In genomic region chr9:29750371-29751014, GRCm38 (mm10) we compare ENCODE assay signal across 8 mouse cellular contexts.
DNase-seq lines count a peak whose midpoint lies in the region; ATAC-seq lines count a peak whose summit lies in the region.

No protein-coding gene starts in this region.

- peak overlapping the region; percentile 3; the same call in 1 of the 2 replicates for H3K9ac ChIP-seq in kidney, embryonic 16.5 days (replicated peaks; ENCODE audit: low read length)
- H3K9ac ChIP-seq in embryonic facial prominence, embryonic 14.5 days (ENCODE audit: low read depth, low read length) = peak overlapping the region; percentile 45
- 0 out of 2 replicates have a peak overlapping the region, but pooled peaks have one; percentile 42 for H3K9ac ChIP-seq in lung, embryonic 16.5 days (ENCODE audit: low read length)

- no peak overlapping the region for H3K27ac ChIP-seq in kidney, embryonic 16.5 days (ENCODE audit: low read length)
- H3K27ac ChIP-seq in embryonic facial prominence, embryonic 14.5 days (replicated peaks; ENCODE audit: low read depth, low read length) = peak overlapping the region; percentile 15; the same call in 1 of the 2 replicates
- H3K27ac ChIP-seq in lung, embryonic 16.5 days (ENCODE audit: low read length) = no peak overlapping the region

- intact Hi-C loops in heart, postnatal 10 days (cut with DNase I) = loop anchor here (5.0 kb wide), 1 partner anchor 512 kb away; no protein-coding TSS in a partner anchor

- no peaks in the 10 kb centered on the region for H3K36me3 ChIP-seq in kidney, embryonic 16.5 days (ENCODE audit: insufficient read depth, low read length)
- no peaks in the 10 kb centered on the region for H3K36me3 ChIP-seq in embryonic facial prominence, embryonic 14.5 days (ENCODE audit: control insufficient read depth, insufficient read depth, low read length)
- H3K36me3 ChIP-seq in lung, embryonic 16.5 days (ENCODE audit: control insufficient read depth, insufficient read depth, low read length) = no peaks in the 10 kb centered on the region

- peak overlapping the region; percentile 54 for H3K4me2 ChIP-seq in kidney, embryonic 16.5 days (replicated peaks; ENCODE audit: low read depth, low read length)
- H3K4me2 ChIP-seq in embryonic facial prominence, embryonic 14.5 days (ENCODE audit: low read depth, low read length) = peak overlapping the region; percentile 61
- H3K4me2 ChIP-seq in lung, embryonic 16.5 days (ENCODE audit: low read depth, low read length) = peak overlapping the region; percentile 66

- H3K9me3 ChIP-seq in kidney, embryonic 16.5 days (ENCODE audit: low read length) = no peaks in the 10 kb centered on the region
- H3K9me3 ChIP-seq in embryonic facial prominence, embryonic 14.5 days (ENCODE audit: control insufficient read depth, low read length) = no peaks in the 10 kb centered on the region
- H3K9me3 ChIP-seq in lung, embryonic 16.5 days (ENCODE audit: control insufficient read depth, low read length) = no peaks in the 10 kb centered on the region

- 14% methylated on average over 15 of the region's 15 CpGs for WGBS in kidney, embryonic 16.5 days
- 17% methylated on average over 15 of the region's 15 CpGs for WGBS in embryonic facial prominence, embryonic 14.5 days
- WGBS in lung, embryonic 16.5 days = 10% methylated on average over 15 of the region's 15 CpGs

- H3K4me1 ChIP-seq in kidney, embryonic 16.5 days (ENCODE audit: insufficient read depth, low read length) = peaks cover 14% of the 10 kb centered on the region; the same call in 1 of the 2 replicates
- no peaks in the 10 kb centered on the region for H3K4me1 ChIP-seq in embryonic facial prominence, embryonic 14.5 days (ENCODE audit: control insufficient read depth, insufficient read depth, low read length)
- peaks cover 7% of the 10 kb centered on the region for H3K4me1 ChIP-seq in lung, embryonic 16.5 days (replicated peaks; ENCODE audit: control insufficient read depth, insufficient read depth, low read length)

- peak; percentile 51; the same call in 1 of the 2 replicates for ATAC-seq in kidney, embryonic 16.5 days (ENCODE audit: low FRiP score, low TSS enrichment)
- 0 out of 2 replicates have a peak, but pooled peaks have one; percentile 50 for ATAC-seq in embryonic facial prominence, embryonic 14.5 days (ENCODE audit: low read depth)
- ATAC-seq in lung, embryonic 16.5 days (ENCODE audit: low read depth) = peak; percentile 52; the same call in 1 of the 2 replicates
- no peak for ATAC-seq in megakaryocyte-erythroid progenitor cell, adult 5-6 weeks (replicated peaks; ENCODE audit: low FRiP score, low TSS enrichment, poor library complexity, severe bottlenecking)

- no peak for DNase-seq in kidney, adult 11 months
- peak; percentile 61 for DNase-seq in embryonic facial prominence, embryonic 14.5 days (ENCODE audit: low spot score)
- peak; percentile 12 to 41 for DNase-seq in heart, postnatal 10 days
- peak; percentile 42 to 66 for DNase-seq in layer of hippocampus, postnatal 14 days (ENCODE audit: low spot score in 2 of 2)
- peak; percentile 74 for DNase-seq in right cerebral cortex, postnatal 4 days

- peak overlapping the region; percentile 31 for H3K4me3 ChIP-seq in kidney, embryonic 16.5 days (ENCODE audit: low read length)
- peak overlapping the region; percentile 31 for H3K4me3 ChIP-seq in embryonic facial prominence, embryonic 14.5 days (ENCODE audit: low read depth, low read length)
- H3K4me3 ChIP-seq in lung, embryonic 16.5 days (ENCODE audit: low read length) = peak overlapping the region; percentile 33

- H3K27me3 ChIP-seq in kidney, embryonic 16.5 days (ENCODE audit: insufficient read depth, low read length) = no peaks in the 10 kb centered on the region
- no peaks in the 10 kb centered on the region for H3K27me3 ChIP-seq in embryonic facial prominence, embryonic 14.5 days (replicated peaks; ENCODE audit: control insufficient read depth, insufficient read depth, low read length)
- H3K27me3 ChIP-seq in lung, embryonic 16.5 days (ENCODE audit: control insufficient read depth, insufficient read depth, low read depth, low read length) = no peaks in the 10 kb centered on the region
